Mouse (Mus musculus) testis, adult 2 months (tissue): Measurements from ENCODE around the gene Arsj.

Experiments used
- CTCF ChIP-seq: fragments of 200-500 bp; IDR thresholded peaks from 2 replicates; pipeline ENCODE4 v1.5.1; 2012; ENCODE audit warnings: low read depth, mild to moderate bottlenecking, inconsistent platforms, low read length, moderate library complexity; ENCODE audit not compliant: control insufficient read depth, insufficient read depth, insufficient replicate concordance
- POLR2A ChIP-seq: fragments of 200-500 bp; IDR thresholded peaks from 2 replicates; pipeline ENCODE4 v1.6.1; 2012; ENCODE audit warnings: low read depth, mild to moderate bottlenecking, inconsistent platforms, low read length, moderate library complexity; ENCODE audit not compliant: control insufficient read depth

DNA sequence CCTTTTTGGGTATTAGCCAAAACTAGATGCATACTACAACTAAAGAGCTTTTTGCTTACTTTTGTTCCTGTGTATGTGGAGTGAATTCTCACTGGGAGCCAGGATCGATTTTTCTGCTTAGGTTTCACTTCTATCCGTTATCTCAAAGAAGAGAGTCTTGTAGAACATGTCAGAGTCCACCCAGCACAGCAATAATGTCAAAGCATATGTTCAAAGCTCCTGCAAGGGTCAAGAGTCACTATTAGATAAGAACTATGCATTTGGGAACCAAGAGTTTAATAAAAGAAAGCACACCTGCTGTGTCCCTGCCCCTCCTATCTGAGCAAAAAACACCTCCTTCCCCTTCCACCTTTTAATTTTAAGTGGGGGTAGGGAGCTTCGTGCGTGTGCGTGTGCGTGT is 85.6 kb downstream of the Arsj start:
- TF ChIP-seq POLR2A (no peak), CTCF (no peak)
